Mouse (Mus musculus): ENCODE results near the gene Serpina3g. TPM values are rescaled to one million over a fixed set of nuclear protein-coding genes. Genes with fewer than 3 reads are reported as not detected.

The Serpina3g gene
- polyA plus RNA-seq (2015; fragmentation: Nextera tagmentation; extraction: Ambion mirVana) = 5.2 and 6.1 TPM in 2 replicates

- Histone ChIP-seq H3K9ac (ENCODE audit: low read depth, low read length) (no peak within 1 kb of the TSS), H3K4me2 (replicated peaks; ENCODE audit: low read depth) (no peak within 1 kb of the TSS), H3K27me3 (replicated peaks; ENCODE audit: control insufficient read depth, insufficient read depth, low read length) (no peaks in the 10 kb centered on the region), H3K4me3 (ENCODE audit: low read depth, low read length) (no peak within 1 kb of the TSS), H3K27ac (ENCODE audit: low read depth, low read length) (no peak within 1 kb of the TSS), H3K4me1 (replicated peaks; ENCODE audit: control insufficient read depth, insufficient read depth, low read length) (no peaks in the 10 kb centered on the region), H3K9me3 (ENCODE audit: control insufficient read depth) (no peaks in the 10 kb centered on the region), H3K36me3 (ENCODE audit: control insufficient read depth, insufficient read depth) (no peaks in the 10 kb centered on the region)
- WGBS = 47% methylated on average over 5 of the region's 5 CpGs
- TF ChIP-seq CTCF (IDR thresholded peaks at IDR 0.05; ENCODE audit: low read depth) = no peak
- no peak for ATAC-seq
Measured at GRCm38 (mm10) chr12:104235915-104236314, at the start of gene Serpina3g. TSS of gene Serpina3g (plus strand) at chr12:104236245.

- H3K4me2 ChIP-seq (replicated peaks; ENCODE audit: low read depth) = no peak overlapping the region
- H3K9me3 ChIP-seq (ENCODE audit: control insufficient read depth) = no peaks in the 10 kb centered on the region
- WGBS = 62% methylated on average over 2 of the region's 2 CpGs
- ATAC-seq = no peak
- no peaks in the 10 kb centered on the region for H3K27me3 ChIP-seq (replicated peaks; ENCODE audit: control insufficient read depth, insufficient read depth, low read length)
- no peak for TF ChIP-seq CTCF (IDR thresholded peaks at IDR 0.05; ENCODE audit: low read depth)
- no peaks in the 10 kb centered on the region for H3K36me3 ChIP-seq (ENCODE audit: control insufficient read depth, insufficient read depth)
- H3K4me1 ChIP-seq (replicated peaks; ENCODE audit: control insufficient read depth, insufficient read depth, low read length) = no peaks in the 10 kb centered on the region
- no peak overlapping the region for H3K4me3 ChIP-seq (ENCODE audit: low read depth, low read length)
- H3K27ac ChIP-seq (ENCODE audit: low read depth, low read length) = no peak overlapping the region
- no peak overlapping the region for H3K9ac ChIP-seq (ENCODE audit: low read depth, low read length)
Measured at GRCm38 (mm10) chr12:104189246-104189645, 46.8 kb upstream of the Serpina3g start.

- no peak overlapping the region for H3K4me2 ChIP-seq (replicated peaks; ENCODE audit: low read depth)
- H3K36me3 ChIP-seq (ENCODE audit: control insufficient read depth, insufficient read depth) = no peaks in the 10 kb centered on the region
- no peak overlapping the region for H3K27ac ChIP-seq (ENCODE audit: low read depth, low read length)
- no peak for ATAC-seq
- H3K27me3 ChIP-seq (replicated peaks; ENCODE audit: control insufficient read depth, insufficient read depth, low read length) = no peaks in the 10 kb centered on the region
- H3K4me3 ChIP-seq (ENCODE audit: low read depth, low read length) = no peak overlapping the region
- no peak for TF ChIP-seq CTCF (IDR thresholded peaks at IDR 0.05; ENCODE audit: low read depth)
- H3K9ac ChIP-seq (ENCODE audit: low read depth, low read length) = no peak overlapping the region
- no peaks in the 10 kb centered on the region for H3K4me1 ChIP-seq (replicated peaks; ENCODE audit: control insufficient read depth, insufficient read depth, low read length)
- H3K9me3 ChIP-seq (ENCODE audit: control insufficient read depth) = no peaks in the 10 kb centered on the region
Measured at GRCm38 (mm10) chr12:104190852-104191251, 45.2 kb upstream of the Serpina3g start.

- 85% methylated on average over 4 of the region's 4 CpGs for WGBS
- ATAC-seq = no peak
Measured at GRCm38 (mm10) chr12:104209149-104209548, 26.9 kb upstream of the Serpina3g start.

GRCm38 (mm10) chr12:104209802-104210201, 26.2 kb upstream of the Serpina3g start:
- H3K27ac ChIP-seq (ENCODE audit: low read depth, low read length) = no peak overlapping the region
- no peak overlapping the region for H3K9ac ChIP-seq (ENCODE audit: low read depth, low read length)
- no peaks in the 10 kb centered on the region for H3K4me1 ChIP-seq (replicated peaks; ENCODE audit: control insufficient read depth, insufficient read depth, low read length)
- 92% methylated on average over 2 of the region's 2 CpGs for WGBS
- no peak overlapping the region for H3K4me2 ChIP-seq (replicated peaks; ENCODE audit: low read depth)
- no peak for TF ChIP-seq CTCF (IDR thresholded peaks at IDR 0.05; ENCODE audit: low read depth)
- no peak overlapping the region for H3K4me3 ChIP-seq (ENCODE audit: low read depth, low read length)
- H3K9me3 ChIP-seq (ENCODE audit: control insufficient read depth) = no peaks in the 10 kb centered on the region
- no peaks in the 10 kb centered on the region for H3K36me3 ChIP-seq (ENCODE audit: control insufficient read depth, insufficient read depth)
- H3K27me3 ChIP-seq (replicated peaks; ENCODE audit: control insufficient read depth, insufficient read depth, low read length) = no peaks in the 10 kb centered on the region
- ATAC-seq = no peak

More at GRCm38 (mm10) chr12:104209149-104209548, 26.9 kb upstream of the Serpina3g start:
- no peak overlapping the region for H3K4me3 ChIP-seq (ENCODE audit: low read depth, low read length)
- TF ChIP-seq CTCF (IDR thresholded peaks at IDR 0.05; ENCODE audit: low read depth) = peak; percentile 54
- H3K36me3 ChIP-seq (ENCODE audit: control insufficient read depth, insufficient read depth) = no peaks in the 10 kb centered on the region
- H3K4me2 ChIP-seq (replicated peaks; ENCODE audit: low read depth) = no peak overlapping the region
- H3K9me3 ChIP-seq (ENCODE audit: control insufficient read depth) = no peaks in the 10 kb centered on the region
- H3K4me1 ChIP-seq (replicated peaks; ENCODE audit: control insufficient read depth, insufficient read depth, low read length) = no peaks in the 10 kb centered on the region
- H3K27me3 ChIP-seq (replicated peaks; ENCODE audit: control insufficient read depth, insufficient read depth, low read length) = no peaks in the 10 kb centered on the region
- H3K27ac ChIP-seq (ENCODE audit: low read depth, low read length) = no peak overlapping the region
- no peak overlapping the region for H3K9ac ChIP-seq (ENCODE audit: low read depth, low read length)

GRCm38 (mm10) chr12:104213689-104214444, 22.2 kb upstream of the Serpina3g start:
- Histone ChIP-seq H3K4me2 (replicated peaks; ENCODE audit: low read depth) (no peak overlapping the region), H3K4me3 (ENCODE audit: low read depth, low read length) (no peak overlapping the region), H3K9ac (ENCODE audit: low read depth, low read length) (no peak overlapping the region), H3K36me3 (ENCODE audit: control insufficient read depth, insufficient read depth) (no peaks in the 10 kb centered on the region), H3K4me1 (replicated peaks; ENCODE audit: control insufficient read depth, insufficient read depth, low read length) (no peaks in the 10 kb centered on the region), H3K27ac (ENCODE audit: low read depth, low read length) (no peak overlapping the region), H3K9me3 (ENCODE audit: control insufficient read depth) (no peaks in the 10 kb centered on the region), H3K27me3 (replicated peaks; ENCODE audit: control insufficient read depth, insufficient read depth, low read length) (no peaks in the 10 kb centered on the region)
- no peak for TF ChIP-seq CTCF (IDR thresholded peaks at IDR 0.05; ENCODE audit: low read depth)
- no peak for ATAC-seq
- 79% methylated on average over 2 of the region's 2 CpGs for WGBS
